Mouse (Mus musculus) lung, adult 2 months (tissue): ENCODE data around the gene 9530003J23Rik.

Source experiments
- CTCF ChIP-seq: fragments of 200-500 bp; IDR thresholded peaks from 2 replicates; pipeline ENCODE4 v1.5.1; 2011; ENCODE audit warnings: mild to moderate bottlenecking, low read length, control low read depth; ENCODE audit not compliant: insufficient read depth
- POLR2A ChIP-seq: fragments of 200-500 bp; IDR thresholded peaks from 2 replicates; pipeline ENCODE4 v1.6.1; 2011; ENCODE audit warnings: low read depth, mild to moderate bottlenecking, control low read depth, low read length, borderline replicate concordance; ENCODE audit errors: extremely low read depth

- no peak for TF ChIP-seq CTCF
- TF ChIP-seq POLR2A = peak; percentile 79; the same call in 1 of the 2 replicates
Measured at GRCm38 (mm10) chr10:117282049-117282448, 43.5 kb upstream of the 9530003J23Rik start, which contains the start of gene Lyz2.
